Mouse (Mus musculus): Measurements from ENCODE around the gene Iqcf4. TPM values are rescaled to one million over a fixed set of nuclear protein-coding genes. Genes with fewer than 3 reads are reported as not detected.

Gene Iqcf4
- polyA plus RNA-seq, 1 experiment = not detected

DNA sequence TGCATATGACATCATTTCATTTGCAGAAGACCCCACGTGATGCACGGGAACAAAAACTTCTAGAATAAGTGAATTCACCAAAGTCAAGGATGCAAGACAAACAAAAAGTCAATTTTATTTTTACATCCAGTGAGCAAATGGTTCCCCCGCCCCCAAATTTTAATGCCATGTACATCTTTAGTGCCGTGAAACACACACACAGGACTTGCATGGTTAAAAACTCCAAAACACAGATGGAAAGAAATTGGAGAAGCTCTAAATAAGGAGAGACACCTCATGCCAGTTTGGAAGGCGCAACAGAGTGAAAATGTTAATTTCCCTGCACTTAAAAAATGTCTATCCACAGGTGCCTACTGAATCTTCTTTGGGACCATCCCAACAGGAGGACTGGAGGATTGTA is 21.4 kb upstream of the Iqcf4 start:
- no peak for TF ChIP-seq GATA1 (IDR thresholded peaks at IDR 0.05; ENCODE audit: low read length)
- no peak for TF ChIP-seq TAL1 (IDR thresholded peaks at IDR 0.05; ENCODE audit: low read length)
- Histone ChIP-seq H3K4me3 (replicated peaks) (no peak overlapping the region), H3K9me3 (ENCODE audit: control insufficient read depth, low read length) (no peaks in the 10 kb centered on the region), H3K27me3 (ENCODE audit: control insufficient read depth) (no peaks in the 10 kb centered on the region), H3K4me1 (ENCODE audit: control insufficient read depth) (no peaks in the 10 kb centered on the region), H3K36me3 (ENCODE audit: control insufficient read depth) (no peaks in the 10 kb centered on the region)

GRCm38 (mm10) chr9:106582552-106582951 is 11.8 kb upstream of the Iqcf4 start:
- Histone ChIP-seq H3K36me3 (ENCODE audit: control insufficient read depth) (no peaks in the 10 kb centered on the region), H3K27me3 (ENCODE audit: control insufficient read depth) (no peaks in the 10 kb centered on the region), H3K9me3 (ENCODE audit: control insufficient read depth, low read length) (peaks cover 4% of the 10 kb centered on the region), H3K4me1 (ENCODE audit: control insufficient read depth) (no peaks in the 10 kb centered on the region), H3K4me3 (replicated peaks) (no peak overlapping the region)
- TF ChIP-seq TAL1 (IDR thresholded peaks at IDR 0.05; ENCODE audit: low read length) = no peak
- no peak for TF ChIP-seq GATA1 (IDR thresholded peaks at IDR 0.05; ENCODE audit: low read length)

GRCm38 (mm10) chr9:106580016-106580415 is 9.2 kb upstream of the Iqcf4 start:
- Histone ChIP-seq H3K4me3 (replicated peaks) (no peak overlapping the region), H3K27me3 (ENCODE audit: control insufficient read depth) (no peaks in the 10 kb centered on the region), H3K9me3 (ENCODE audit: control insufficient read depth, low read length) (peaks cover 4% of the 10 kb centered on the region), H3K4me1 (ENCODE audit: control insufficient read depth) (no peaks in the 10 kb centered on the region), H3K36me3 (ENCODE audit: control insufficient read depth) (no peaks in the 10 kb centered on the region)
- no peak for TF ChIP-seq GATA1 (IDR thresholded peaks at IDR 0.05; ENCODE audit: low read length)
- TF ChIP-seq TAL1 (IDR thresholded peaks at IDR 0.05; ENCODE audit: low read length) = no peak

DNA sequence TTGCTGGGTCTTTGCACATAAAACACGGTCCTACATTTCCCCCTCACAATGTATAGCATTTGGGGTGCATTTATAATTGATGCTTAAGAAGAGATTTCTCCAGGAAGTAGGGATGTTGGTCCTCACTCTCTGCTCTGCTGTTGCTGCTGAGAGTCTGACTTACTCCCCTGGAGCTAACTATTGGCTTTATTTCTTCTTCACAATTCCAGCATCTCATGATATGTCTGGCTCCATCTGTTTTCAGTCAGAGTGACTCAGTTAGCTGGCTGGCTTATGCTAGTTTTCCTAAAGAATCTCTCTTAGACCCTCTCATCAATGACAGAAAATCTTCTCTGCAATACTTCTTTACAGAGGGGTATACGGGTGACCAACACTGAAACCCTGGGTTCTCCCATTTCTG is 5.3 kb upstream of the Iqcf4 start:
- Histone ChIP-seq H3K4me3 (replicated peaks) (no peak overlapping the region), H3K27me3 (ENCODE audit: control insufficient read depth) (no peaks in the 10 kb centered on the region), H3K4me1 (ENCODE audit: control insufficient read depth) (no peaks in the 10 kb centered on the region), H3K9me3 (ENCODE audit: control insufficient read depth, low read length) (peaks cover 4% of the 10 kb centered on the region), H3K36me3 (ENCODE audit: control insufficient read depth) (no peaks in the 10 kb centered on the region)
- TF ChIP-seq GATA1 (IDR thresholded peaks at IDR 0.05; ENCODE audit: low read length) = no peak
- TF ChIP-seq TAL1 (IDR thresholded peaks at IDR 0.05; ENCODE audit: low read length) = no peak

DNA sequence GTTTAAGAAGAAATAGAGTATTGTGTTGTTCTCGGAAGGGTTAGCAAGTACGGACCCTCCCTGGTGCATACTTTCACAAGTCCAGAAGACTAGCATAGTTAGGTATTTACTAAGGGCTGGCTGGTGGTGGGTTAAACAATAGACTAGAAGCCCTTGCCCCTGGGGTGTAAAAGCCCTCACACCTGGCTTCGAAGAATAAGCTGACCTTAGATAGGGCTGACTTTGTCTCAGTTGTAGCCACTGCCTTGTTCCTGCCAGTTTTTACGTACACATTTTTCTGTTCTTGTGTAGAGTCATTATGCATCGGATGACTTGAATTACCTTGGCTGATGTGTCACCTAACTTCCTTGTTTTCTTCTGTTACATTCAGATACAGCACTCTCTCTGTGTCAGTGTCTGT is 2.6 kb upstream of the Iqcf4 start:
- Histone ChIP-seq H3K36me3 (ENCODE audit: control insufficient read depth) (no peaks in the 10 kb centered on the region), H3K4me1 (ENCODE audit: control insufficient read depth) (no peaks in the 10 kb centered on the region), H3K4me3 (replicated peaks) (no peak overlapping the region), H3K27me3 (ENCODE audit: control insufficient read depth) (no peaks in the 10 kb centered on the region), H3K9me3 (ENCODE audit: control insufficient read depth, low read length) (no peaks in the 10 kb centered on the region)
- no peak for TF ChIP-seq TAL1 (IDR thresholded peaks at IDR 0.05; ENCODE audit: low read length)

DNA sequence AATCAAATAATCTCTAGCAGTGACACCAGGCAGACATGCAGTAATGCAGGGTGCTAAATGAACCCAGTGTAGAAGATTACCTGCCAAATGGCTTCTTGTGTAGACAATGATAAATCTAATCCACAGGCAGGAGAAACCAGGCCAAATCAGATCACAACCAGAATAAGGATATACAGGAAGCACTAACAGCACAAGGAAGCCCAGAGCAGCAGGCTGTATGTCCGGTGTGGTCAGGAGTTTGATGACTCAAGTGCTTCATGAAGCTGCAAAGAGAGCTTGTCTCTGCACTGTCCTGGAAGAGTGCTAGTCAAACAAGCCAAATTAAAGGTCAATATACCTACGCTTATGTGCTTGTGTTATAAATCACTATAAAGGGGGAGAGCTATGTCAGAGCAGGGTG is 1.4 kb upstream of the Iqcf4 start:
- Histone ChIP-seq H3K4me3 (replicated peaks) (no peak overlapping the region), H3K27me3 (ENCODE audit: control insufficient read depth) (no peaks in the 10 kb centered on the region), H3K9me3 (ENCODE audit: control insufficient read depth, low read length) (no peaks in the 10 kb centered on the region), H3K4me1 (ENCODE audit: control insufficient read depth) (no peaks in the 10 kb centered on the region), H3K36me3 (ENCODE audit: control insufficient read depth) (no peaks in the 10 kb centered on the region)
- TF ChIP-seq TAL1 (IDR thresholded peaks at IDR 0.05; ENCODE audit: low read length) (no peak), GATA1 (IDR thresholded peaks at IDR 0.05; ENCODE audit: low read length) (no peak)

- Histone ChIP-seq H3K27me3 (ENCODE audit: control insufficient read depth) (no peaks in the 10 kb centered on the region), H3K9me3 (ENCODE audit: control insufficient read depth, low read length) (no peaks in the 10 kb centered on the region), H3K4me3 (replicated peaks) (no peak overlapping the region), H3K36me3 (ENCODE audit: control insufficient read depth) (no peaks in the 10 kb centered on the region), H3K4me1 (ENCODE audit: control insufficient read depth) (no peaks in the 10 kb centered on the region)
- no peak for TF ChIP-seq TAL1 (IDR thresholded peaks at IDR 0.05; ENCODE audit: low read length)
- no peak for TF ChIP-seq GATA1 (IDR thresholded peaks at IDR 0.05; ENCODE audit: low read length)
Observed at GRCm38 (mm10) chr9:106566437-106566836, 4.4 kb downstream of the Iqcf4 start.

DNA sequence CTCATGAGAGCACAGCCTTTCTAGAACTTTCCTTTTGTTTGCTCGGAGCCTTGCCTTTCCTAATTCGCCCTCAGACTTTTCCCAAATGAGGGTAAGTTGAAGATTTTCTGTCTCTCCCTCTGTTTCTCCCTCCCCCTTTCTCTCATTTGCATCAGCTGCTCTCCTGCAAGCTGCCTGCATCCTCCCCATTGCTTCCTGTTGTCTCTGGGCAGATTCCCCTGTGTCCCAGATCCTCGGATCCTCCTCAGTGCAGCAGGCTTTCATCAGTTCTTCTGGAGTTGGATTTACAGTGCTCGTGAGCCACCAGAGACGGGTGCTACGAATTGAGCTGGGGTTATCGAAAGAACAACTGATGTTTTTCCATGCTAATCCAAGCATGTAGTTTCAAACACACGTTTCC is 6.8 kb downstream of the Iqcf4 start:
- Histone ChIP-seq H3K36me3 (ENCODE audit: control insufficient read depth) (no peaks in the 10 kb centered on the region), H3K27me3 (ENCODE audit: control insufficient read depth) (no peaks in the 10 kb centered on the region), H3K4me1 (ENCODE audit: control insufficient read depth) (no peaks in the 10 kb centered on the region), H3K9me3 (ENCODE audit: control insufficient read depth, low read length) (no peaks in the 10 kb centered on the region), H3K4me3 (replicated peaks) (no peak overlapping the region)
- no peak for TF ChIP-seq GATA1 (IDR thresholded peaks at IDR 0.05; ENCODE audit: low read length)
- no peak for TF ChIP-seq TAL1 (IDR thresholded peaks at IDR 0.05; ENCODE audit: low read length)

DNA sequence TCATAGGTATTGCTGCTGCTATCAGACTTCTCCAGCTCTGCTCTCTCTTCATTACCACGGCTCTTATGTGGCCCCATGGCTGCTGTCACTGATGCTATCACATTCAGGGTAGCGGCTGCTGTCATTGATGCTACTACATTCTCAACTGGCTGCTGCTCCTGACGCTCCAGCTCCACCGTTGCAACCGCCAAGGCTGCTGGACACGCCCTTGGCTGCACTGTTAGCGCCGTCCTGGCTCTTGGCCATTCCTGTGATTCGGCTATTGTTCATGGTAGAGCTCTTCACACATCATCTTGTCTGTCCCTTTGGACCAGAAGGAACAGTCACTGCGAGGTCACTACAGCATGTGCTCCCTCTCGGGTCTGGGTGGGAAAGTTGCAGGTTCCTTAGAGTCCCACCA is 8.5 kb downstream of the Iqcf4 start:
- no peaks in the 10 kb centered on the region for H3K9me3 ChIP-seq (ENCODE audit: control insufficient read depth, low read length)
- no peaks in the 10 kb centered on the region for H3K4me1 ChIP-seq (ENCODE audit: control insufficient read depth)
- no peak overlapping the region for H3K4me3 ChIP-seq (replicated peaks)
- no peaks in the 10 kb centered on the region for H3K27me3 ChIP-seq (ENCODE audit: control insufficient read depth)
- TF ChIP-seq GATA1 (IDR thresholded peaks at IDR 0.05; ENCODE audit: low read length) = no peak
- no peak for TF ChIP-seq TAL1 (IDR thresholded peaks at IDR 0.05; ENCODE audit: low read length)
- no peaks in the 10 kb centered on the region for H3K36me3 ChIP-seq (ENCODE audit: control insufficient read depth)

- H3K4me1 ChIP-seq (ENCODE audit: control insufficient read depth) = no peaks in the 10 kb centered on the region
- no peak within 1 kb of the TSS for H3K4me3 ChIP-seq (replicated peaks)
- H3K27me3 ChIP-seq (ENCODE audit: control insufficient read depth) = no peaks in the 10 kb centered on the region
- no peaks in the 10 kb centered on the region for H3K36me3 ChIP-seq (ENCODE audit: control insufficient read depth)
- no peaks in the 10 kb centered on the region for H3K9me3 ChIP-seq (ENCODE audit: control insufficient read depth, low read length)
- TF ChIP-seq GATA1 (IDR thresholded peaks at IDR 0.05; ENCODE audit: low read length) (no peak), TAL1 (IDR thresholded peaks at IDR 0.05; ENCODE audit: low read length) (no peak)
Observed at GRCm38 (mm10) chr9:106561531-106561930, 9.3 kb downstream of the Iqcf4 start, which contains the start of gene Iqcf3. Gene Iqcf3, minus strand, starts transcription at chr9:106561631.
